Mouse (Mus musculus): ENCODE data around the gene Dis3l2. TPM values are rescaled to one million over a fixed set of nuclear protein-coding genes. Genes with fewer than 3 reads are reported as not detected.

The Dis3l2 gene
- polyA plus RNA-seq, 1 experiment from 2014 or later, result 34.3 TPM

DNA sequence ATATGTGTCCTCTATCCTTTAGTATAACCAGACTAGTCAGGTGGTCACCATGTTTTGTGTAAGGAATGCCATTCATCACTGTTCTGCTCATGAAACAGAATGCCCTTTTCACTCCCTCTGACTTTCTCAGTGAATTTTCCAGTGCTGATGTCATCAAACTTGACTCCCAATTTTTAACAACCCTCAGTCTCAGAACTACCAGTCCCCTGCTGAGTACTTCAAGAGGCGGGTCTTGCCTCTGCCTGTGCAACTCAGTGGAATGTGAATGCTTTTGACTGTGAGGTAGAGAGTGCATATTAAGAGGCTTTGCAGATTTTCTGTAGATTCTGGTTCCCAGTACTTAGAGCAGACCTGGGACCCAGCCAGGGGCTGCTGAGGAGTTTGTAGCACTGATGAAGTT lies 327.0 kb downstream of the Dis3l2 start:
- Histone ChIP-seq H3K36me3 (replicated peaks) (no peaks in the 10 kb centered on the region), H3K4me1 (peaks cover 16% of the 10 kb centered on the region), H3K4me3 (no peak overlapping the region), H3K27me3 (replicated peaks; ENCODE audit: low read depth, poor library complexity, severe bottlenecking) (no peaks in the 10 kb centered on the region), H3K9me3 (no peaks in the 10 kb centered on the region), H3K27ac (replicated peaks) (no peak overlapping the region)
- no peak for DNase-seq (ENCODE audit: low spot score)
- 60% methylated on average over 1 of the region's 1 CpGs for WGBS

DNA sequence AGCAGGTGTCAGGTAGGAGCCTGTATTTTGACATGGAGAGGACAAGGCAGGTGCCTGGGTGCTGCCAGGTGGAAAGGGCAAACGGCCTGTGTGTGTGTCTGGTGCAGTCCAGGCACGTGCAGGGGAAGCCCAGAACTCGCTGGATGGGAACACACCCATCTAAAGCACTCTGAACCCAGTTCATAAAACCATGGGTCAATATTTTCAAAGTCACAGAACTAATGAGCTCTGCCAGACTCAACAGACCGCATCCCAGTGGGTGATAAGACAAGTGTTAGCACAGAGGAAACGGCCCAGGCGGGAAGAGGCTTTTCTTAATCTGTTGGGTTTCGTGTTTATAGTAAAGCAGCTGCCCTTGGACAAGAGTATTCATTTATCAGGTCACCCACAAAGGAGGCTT lies 328.9 kb downstream of the Dis3l2 start:
- 84% methylated on average over 7 of the region's 7 CpGs for whole genome bisulfite sequencing
- DNase-seq (ENCODE audit: low spot score), result no peak
- peaks cover 33% of the 10 kb centered on the region for H3K4me1 ChIP-seq
- no peaks in the 10 kb centered on the region for H3K27me3 ChIP-seq (replicated peaks; ENCODE audit: low read depth, poor library complexity, severe bottlenecking)
- no peak overlapping the region for H3K4me3 ChIP-seq
- no peaks in the 10 kb centered on the region for H3K36me3 ChIP-seq (replicated peaks)
- H3K9me3 ChIP-seq, result no peaks in the 10 kb centered on the region
- H3K27ac ChIP-seq (replicated peaks), result no peak overlapping the region

DNA sequence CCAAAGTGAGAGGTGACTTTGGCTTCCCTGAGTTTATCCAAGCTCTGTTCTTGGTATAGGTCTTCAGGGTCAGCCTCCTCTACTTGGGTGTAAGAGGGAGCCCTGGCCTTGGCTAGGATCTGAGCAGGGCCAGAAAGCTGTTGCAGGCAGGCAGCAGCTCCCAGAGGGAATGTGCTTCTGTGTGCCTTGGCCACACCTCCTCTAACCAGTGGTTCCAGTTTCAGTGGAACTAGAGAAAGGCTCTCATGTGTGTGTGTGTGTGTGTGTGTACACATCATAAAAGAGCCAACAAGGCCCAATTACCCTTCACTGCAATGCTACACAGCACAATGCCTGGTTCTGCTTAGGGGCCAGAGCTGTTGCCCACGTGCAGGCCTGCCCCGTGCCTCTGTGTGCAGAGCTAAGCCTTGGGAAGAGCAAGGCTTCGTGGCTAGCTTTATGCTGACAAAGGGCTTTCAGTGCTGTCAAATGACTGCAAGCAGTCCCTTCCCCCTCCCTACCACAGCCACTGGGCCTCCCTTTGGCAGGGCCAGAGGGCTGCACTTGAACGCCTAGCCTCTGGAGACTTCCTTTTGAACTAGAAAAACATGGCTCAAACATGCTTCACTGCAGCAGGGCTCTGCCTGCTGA lies 332.0 kb downstream of the Dis3l2 start:
- Histone ChIP-seq H3K9me3 (no peaks in the 10 kb centered on the region), H3K36me3 (replicated peaks) (no peaks in the 10 kb centered on the region), H3K27me3 (replicated peaks; ENCODE audit: low read depth, poor library complexity, severe bottlenecking) (no peaks in the 10 kb centered on the region), H3K4me1 (peaks cover 40% of the 10 kb centered on the region), H3K27ac (replicated peaks) (peak overlapping the region; percentile 86), H3K4me3 (no peak overlapping the region)
- WGBS, result 17% methylated on average over 4 of the region's 4 CpGs
- peak; percentile 73 for DNase-seq (ENCODE audit: low spot score)

- peak; percentile 50 for DNase-seq (ENCODE audit: low spot score)
- H3K27ac ChIP-seq (replicated peaks), result peak overlapping the region; percentile 86
- H3K9me3 ChIP-seq, result no peaks in the 10 kb centered on the region
- WGBS, result 57% methylated on average over 3 of the region's 3 CpGs
- H3K4me3 ChIP-seq, result no peak overlapping the region
- no peaks in the 10 kb centered on the region for H3K36me3 ChIP-seq (replicated peaks)
- no peaks in the 10 kb centered on the region for H3K27me3 ChIP-seq (replicated peaks; ENCODE audit: low read depth, poor library complexity, severe bottlenecking)
- peaks cover 38% of the 10 kb centered on the region for H3K4me1 ChIP-seq
Observed at GRCm38 (mm10) chr1:87036334-87036733, 332.7 kb downstream of the Dis3l2 start.

DNA sequence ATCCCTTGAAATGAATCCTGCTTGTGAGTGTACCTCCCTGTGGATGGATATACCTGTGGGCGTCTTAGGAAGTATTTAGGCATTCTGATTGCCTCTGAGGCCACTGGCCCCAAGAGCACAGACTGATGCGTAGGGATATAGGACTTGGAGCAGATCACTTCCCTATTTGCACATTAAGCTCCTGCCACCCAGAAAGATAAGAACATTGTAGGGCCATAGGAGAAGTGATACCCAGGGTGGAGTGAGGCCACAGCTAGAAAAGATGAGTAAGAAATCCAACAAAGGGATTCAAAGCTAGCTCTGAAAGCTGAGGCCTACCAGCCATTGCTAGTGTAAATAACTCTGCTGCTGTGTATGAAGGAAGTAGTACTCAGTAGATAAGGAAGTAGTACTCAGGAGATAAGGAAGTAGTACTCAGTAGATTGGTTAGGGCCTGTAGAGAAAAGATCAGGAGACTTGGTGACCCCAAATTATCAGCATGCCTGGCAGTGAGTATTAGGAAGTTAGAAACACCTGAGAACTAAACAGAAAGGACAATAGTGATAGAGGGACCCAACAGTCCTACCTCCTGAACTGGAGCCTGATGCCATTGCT lies 335.0 kb downstream of the Dis3l2 start:
- 83% methylated on average over 2 of the region's 2 CpGs for WGBS
- no peaks in the 10 kb centered on the region for H3K36me3 ChIP-seq (replicated peaks)
- no peaks in the 10 kb centered on the region for H3K27me3 ChIP-seq (replicated peaks; ENCODE audit: low read depth, poor library complexity, severe bottlenecking)
- peaks cover 38% of the 10 kb centered on the region for H3K4me1 ChIP-seq
- H3K27ac ChIP-seq (replicated peaks), result no peak overlapping the region
- H3K9me3 ChIP-seq, result no peaks in the 10 kb centered on the region
- H3K4me3 ChIP-seq, result no peak overlapping the region
- DNase-seq (ENCODE audit: low spot score), result no peak

- peaks cover 14% of the 10 kb centered on the region for H3K36me3 ChIP-seq (replicated peaks)
- H3K9me3 ChIP-seq, result no peaks in the 10 kb centered on the region
- H3K27me3 ChIP-seq (replicated peaks; ENCODE audit: low read depth, poor library complexity, severe bottlenecking), result no peaks in the 10 kb centered on the region
- no peak overlapping the region for H3K4me3 ChIP-seq
- peaks cover 21% of the 10 kb centered on the region for H3K4me1 ChIP-seq
- DNase-seq (ENCODE audit: low spot score), result peak; percentile 75
- WGBS, result 35% methylated on average over 3 of the region's 3 CpGs
- H3K27ac ChIP-seq (replicated peaks), result no peak overlapping the region
Observed at GRCm38 (mm10) chr1:87041119-87041518, 337.5 kb downstream of the Dis3l2 start.

DNA sequence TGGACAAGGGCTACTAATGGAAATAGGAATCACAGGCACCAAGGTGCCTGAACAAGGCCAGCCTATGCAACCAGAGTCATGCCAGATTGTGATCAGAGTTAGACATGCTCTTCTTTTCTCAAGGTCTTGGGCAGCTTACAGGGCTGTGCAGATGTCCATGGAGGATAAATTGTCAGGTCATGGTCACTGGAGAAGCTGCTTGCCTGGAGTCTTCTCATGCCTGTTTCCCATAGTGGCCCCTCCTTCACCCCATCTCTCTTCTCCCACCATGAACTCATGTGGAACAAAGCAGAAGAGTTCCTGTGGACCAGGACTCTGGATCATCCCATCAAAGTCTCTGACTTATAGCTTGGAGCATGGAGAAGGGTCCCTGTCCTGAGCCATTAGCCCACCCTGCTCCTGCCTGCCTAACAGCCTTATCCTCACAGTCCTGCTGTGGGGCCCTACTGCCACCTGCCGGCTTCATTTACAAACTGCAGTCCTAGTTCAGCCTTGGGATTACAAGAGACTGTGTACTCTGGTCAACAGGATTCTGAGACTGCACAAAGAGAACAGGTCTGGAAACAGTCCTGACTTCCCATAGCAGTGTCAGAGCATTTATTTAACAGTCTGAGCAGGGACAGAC lies 338.3 kb downstream of the Dis3l2 start:
- no peaks in the 10 kb centered on the region for H3K9me3 ChIP-seq
- no peak overlapping the region for H3K4me3 ChIP-seq
- peak; percentile 80 for DNase-seq (ENCODE audit: low spot score)
- H3K27me3 ChIP-seq (replicated peaks; ENCODE audit: low read depth, poor library complexity, severe bottlenecking), result no peaks in the 10 kb centered on the region
- H3K27ac ChIP-seq (replicated peaks), result no peak overlapping the region
- H3K36me3 ChIP-seq (replicated peaks), result peaks cover 22% of the 10 kb centered on the region
- H3K4me1 ChIP-seq, result peaks cover 13% of the 10 kb centered on the region
- WGBS, result 2% methylated on average over 1 of the region's 1 CpGs

DNA sequence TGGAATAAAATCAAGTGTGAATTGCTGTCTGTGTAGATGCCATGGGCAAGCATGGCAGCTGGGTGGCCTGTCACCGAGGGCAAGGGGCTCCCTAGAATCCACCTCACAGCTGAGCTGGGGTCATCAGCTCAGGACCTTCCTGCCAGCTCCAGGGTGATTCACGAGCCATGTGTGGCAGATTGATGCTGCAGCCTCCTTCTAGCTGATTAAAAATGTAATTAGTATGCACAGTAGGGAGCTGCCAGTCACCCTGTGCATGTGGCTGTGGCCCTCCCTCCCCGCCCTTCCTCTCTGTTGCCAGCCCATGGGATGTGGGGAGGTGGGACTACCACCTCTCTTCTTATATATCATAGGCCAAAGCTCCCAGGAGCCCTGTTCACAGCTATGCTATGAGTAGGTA lies 346.5 kb downstream of the Dis3l2 start:
- Histone ChIP-seq H3K36me3 (replicated peaks) (peaks cover 37% of the 10 kb centered on the region), H3K4me1 (no peaks in the 10 kb centered on the region), H3K4me3 (no peak overlapping the region), H3K27ac (replicated peaks) (no peak overlapping the region), H3K9me3 (no peaks in the 10 kb centered on the region), H3K27me3 (replicated peaks; ENCODE audit: low read depth, poor library complexity, severe bottlenecking) (no peaks in the 10 kb centered on the region)
- DNase-seq (ENCODE audit: low spot score), result no peak
- WGBS, result 67% methylated on average over 3 of the region's 3 CpGs

DNA sequence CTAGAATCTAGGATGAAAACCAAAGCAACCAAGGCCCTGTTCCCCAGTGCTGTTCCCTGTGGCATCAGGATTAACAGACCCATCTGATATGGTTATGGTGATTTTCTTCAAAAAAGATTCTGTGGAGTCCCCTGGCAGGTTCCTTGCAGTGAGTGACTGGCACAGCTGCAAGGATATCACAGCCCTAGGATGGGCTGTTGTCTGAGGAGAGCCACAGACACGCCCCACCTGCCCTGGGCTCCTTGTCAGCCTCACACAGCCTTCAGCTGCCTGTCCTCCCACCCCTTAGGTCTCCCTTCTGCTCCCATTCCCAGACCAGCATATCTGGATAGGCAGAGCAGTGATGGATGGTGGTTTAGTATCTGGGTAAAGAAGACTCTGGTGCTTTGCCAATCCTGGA lies 347.1 kb downstream of the Dis3l2 start:
- H3K9me3 ChIP-seq, result no peaks in the 10 kb centered on the region
- H3K4me3 ChIP-seq, result no peak overlapping the region
- no peaks in the 10 kb centered on the region for H3K27me3 ChIP-seq (replicated peaks; ENCODE audit: low read depth, poor library complexity, severe bottlenecking)
- no peak for DNase-seq (ENCODE audit: low spot score)
- 78% methylated on average over 1 of the region's 1 CpGs for WGBS
- no peak overlapping the region for H3K27ac ChIP-seq (replicated peaks)
- peaks cover 31% of the 10 kb centered on the region for H3K36me3 ChIP-seq (replicated peaks)
- H3K4me1 ChIP-seq, result peaks cover 2% of the 10 kb centered on the region; the same call in 1 of the 2 replicates

- Histone ChIP-seq H3K27me3 (replicated peaks; ENCODE audit: low read depth, poor library complexity, severe bottlenecking) (no peaks in the 10 kb centered on the region), H3K27ac (replicated peaks) (no peak overlapping the region), H3K4me1 (peaks cover 2% of the 10 kb centered on the region; the same call in 1 of the 2 replicates), H3K9me3 (no peaks in the 10 kb centered on the region), H3K36me3 (replicated peaks) (peaks cover 25% of the 10 kb centered on the region), H3K4me3 (no peak overlapping the region)
- WGBS, result 91% methylated on average over 4 of the region's 4 CpGs
- DNase-seq (ENCODE audit: low spot score), result no peak
Observed at GRCm38 (mm10) chr1:87051369-87051768, 347.8 kb downstream of the Dis3l2 start.

- WGBS, result 79% methylated on average over 4 of the region's 4 CpGs
- Histone ChIP-seq H3K4me1 (peaks cover 2% of the 10 kb centered on the region; the same call in 1 of the 2 replicates), H3K36me3 (replicated peaks) (no peaks in the 10 kb centered on the region; the same call in 1 of the 2 replicates), H3K9me3 (0 out of 2 replicates have a peak, but pooled peaks cover under 1% of the 10 kb centered on the region), H3K27ac (replicated peaks) (no peak overlapping the region), H3K4me3 (no peak overlapping the region), H3K27me3 (replicated peaks; ENCODE audit: low read depth, poor library complexity, severe bottlenecking) (no peaks in the 10 kb centered on the region)
- no peak for DNase-seq (ENCODE audit: low spot score)
Observed at GRCm38 (mm10) chr1:87057075-87057474, 353.5 kb downstream of the Dis3l2 start.

DNA sequence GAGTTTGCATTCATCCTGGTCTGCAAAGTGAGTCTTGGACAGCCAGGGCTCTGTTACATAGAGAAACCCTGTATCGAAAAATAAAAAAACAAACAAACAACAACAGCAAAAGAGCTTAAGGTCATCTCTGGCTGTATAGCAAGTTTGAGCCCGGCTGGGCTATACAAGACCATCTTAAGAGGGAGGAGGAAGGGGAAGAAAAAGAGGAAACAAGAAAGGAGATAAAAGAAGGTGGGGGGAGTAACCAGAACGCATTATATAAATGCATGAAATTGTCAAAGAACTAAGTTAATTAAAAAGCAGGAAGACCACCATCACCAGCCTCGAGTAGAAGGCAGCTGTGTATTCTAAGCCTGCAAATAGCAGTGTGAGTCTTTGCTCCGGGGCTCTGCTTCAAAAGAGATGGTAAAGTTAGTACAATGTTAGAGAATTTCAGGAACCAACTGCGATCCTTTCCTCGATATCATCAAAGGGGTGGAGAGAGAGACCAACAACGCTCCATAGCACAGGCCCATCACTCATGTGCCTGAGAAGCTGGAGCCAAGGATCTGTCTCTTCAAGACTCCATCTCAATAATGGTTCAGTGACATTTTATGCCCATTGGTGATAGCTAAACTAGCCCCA lies 355.5 kb downstream of the Dis3l2 start:
- Histone ChIP-seq H3K4me1 (peaks cover 10% of the 10 kb centered on the region), H3K4me3 (no peak overlapping the region), H3K9me3 (0 out of 2 replicates have a peak, but pooled peaks cover 4% of the 10 kb centered on the region), H3K36me3 (replicated peaks) (no peaks in the 10 kb centered on the region), H3K27ac (replicated peaks) (no peak overlapping the region), H3K27me3 (replicated peaks; ENCODE audit: low read depth, poor library complexity, severe bottlenecking) (no peaks in the 10 kb centered on the region)
- WGBS, result 84% methylated on average over 8 of the region's 8 CpGs
- DNase-seq (ENCODE audit: low spot score), result no peak

Measured in embryonic facial prominence, embryonic 10.5 days (tissue).